Mouse (Mus musculus): ENCODE data around the gene Lifr. TPM values are rescaled to one million over a fixed set of nuclear protein-coding genes. Genes with fewer than 3 reads are reported as not detected.

The Lifr gene
- total RNA-seq, 2 experiments from 2014 or later: 47.8 to 56.1 TPM

DNA sequence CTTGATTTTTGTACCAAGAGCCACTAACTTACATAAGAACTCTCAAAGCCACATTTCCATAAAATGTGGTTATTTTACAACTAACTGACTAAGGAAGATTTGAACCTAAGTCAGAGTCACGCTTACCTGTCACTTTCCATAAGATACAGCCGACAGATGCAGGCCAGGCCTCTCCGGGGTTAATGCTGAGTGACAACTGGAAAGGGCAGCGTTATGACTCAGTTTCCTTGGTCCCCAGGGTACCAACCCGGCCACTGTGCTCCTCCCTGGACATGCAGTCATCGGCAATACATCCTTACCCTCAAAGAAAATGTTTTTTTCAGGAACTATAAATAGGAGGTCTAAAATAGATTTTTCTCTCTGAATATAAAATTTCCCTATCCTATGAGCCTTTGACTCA lies 109.9 kb downstream of the Lifr start:
- TF ChIP-seq CTCF (IDR thresholded peaks at IDR 0.05): no peak
- Histone ChIP-seq H3K4me3 (no peak overlapping the region), H3K27ac (no peak overlapping the region)
- intact Hi-C loops (cut with DNase I): no loop called here
- DNase-seq (ENCODE audit: extremely low spot score in 1 of 2, low spot score in 2 of 2): no peak

DNA sequence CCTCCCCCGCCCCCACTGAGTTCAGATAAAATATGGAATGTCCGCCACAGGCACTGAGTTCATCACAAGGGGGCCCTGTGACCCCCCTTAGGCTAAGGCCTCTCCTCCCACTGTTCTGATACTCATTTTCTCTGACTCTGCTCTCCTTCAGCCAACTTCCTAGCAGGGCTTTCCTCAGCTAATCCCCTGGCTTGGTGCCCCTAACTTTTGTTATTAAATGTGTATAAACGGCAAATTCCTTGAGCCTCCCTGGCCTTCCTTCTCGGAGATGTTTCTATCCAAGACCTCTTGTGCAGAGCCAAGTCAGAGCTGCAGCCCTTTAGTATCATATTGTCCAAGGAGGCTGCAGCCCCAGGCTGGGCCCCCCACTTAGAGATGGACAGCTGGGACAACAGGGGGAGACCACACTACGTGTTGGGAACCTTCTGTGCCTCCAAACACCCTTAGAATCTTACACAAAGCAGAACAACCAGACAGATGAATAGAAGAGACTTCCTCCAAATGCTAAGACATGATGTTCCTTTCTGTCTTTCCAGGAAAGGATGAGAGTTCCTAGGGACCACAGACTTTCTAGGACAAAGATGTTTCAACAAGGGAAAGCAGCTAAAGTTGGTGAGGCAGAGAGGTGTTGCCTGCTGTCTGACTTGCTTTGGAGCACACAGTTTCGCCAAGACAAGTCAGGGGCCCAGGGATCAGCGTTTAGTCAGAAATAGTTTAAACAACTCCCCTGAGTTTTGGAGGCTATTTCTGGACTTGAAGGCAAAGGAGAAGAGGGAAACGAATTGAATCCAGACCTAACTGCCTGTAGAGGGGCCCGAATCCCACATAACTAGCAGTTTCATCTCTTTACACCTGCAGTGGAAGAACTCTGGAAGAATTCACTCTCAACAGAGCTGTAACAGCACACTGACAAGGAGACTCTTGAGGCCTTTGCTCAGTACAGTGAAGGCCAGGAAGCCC lies 111.3 kb downstream of the Lifr start:
- TF ChIP-seq CTCF (IDR thresholded peaks at IDR 0.05): no peak
- Histone ChIP-seq H3K4me3 (no peak overlapping the region), H3K27ac (no peak overlapping the region)
- no peak for DNase-seq (ENCODE audit: extremely low spot score in 1 of 2, low spot score in 2 of 2)
- intact Hi-C loops (cut with DNase I): no loop called here

DNA sequence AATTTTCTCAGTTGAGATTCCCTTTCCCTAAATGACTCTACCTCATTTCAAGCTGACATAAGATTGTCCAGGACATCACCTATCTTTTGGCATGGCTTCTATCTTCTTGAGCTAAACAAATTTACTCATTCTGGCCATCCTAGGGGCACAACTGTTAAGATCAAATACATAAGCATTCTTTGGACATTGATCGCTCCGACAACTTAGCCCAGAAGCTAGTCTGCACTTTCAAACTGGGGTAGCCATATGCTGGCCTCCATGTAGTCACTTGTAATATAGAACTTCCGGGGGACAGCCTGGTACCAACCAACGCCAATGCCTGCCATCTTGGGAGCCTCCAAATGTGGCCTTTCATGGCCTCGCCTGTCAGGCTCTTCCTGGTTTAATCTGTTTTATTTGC lies 112.6 kb downstream of the Lifr start:
- intact Hi-C loops (cut with DNase I): no loop called here

DNA sequence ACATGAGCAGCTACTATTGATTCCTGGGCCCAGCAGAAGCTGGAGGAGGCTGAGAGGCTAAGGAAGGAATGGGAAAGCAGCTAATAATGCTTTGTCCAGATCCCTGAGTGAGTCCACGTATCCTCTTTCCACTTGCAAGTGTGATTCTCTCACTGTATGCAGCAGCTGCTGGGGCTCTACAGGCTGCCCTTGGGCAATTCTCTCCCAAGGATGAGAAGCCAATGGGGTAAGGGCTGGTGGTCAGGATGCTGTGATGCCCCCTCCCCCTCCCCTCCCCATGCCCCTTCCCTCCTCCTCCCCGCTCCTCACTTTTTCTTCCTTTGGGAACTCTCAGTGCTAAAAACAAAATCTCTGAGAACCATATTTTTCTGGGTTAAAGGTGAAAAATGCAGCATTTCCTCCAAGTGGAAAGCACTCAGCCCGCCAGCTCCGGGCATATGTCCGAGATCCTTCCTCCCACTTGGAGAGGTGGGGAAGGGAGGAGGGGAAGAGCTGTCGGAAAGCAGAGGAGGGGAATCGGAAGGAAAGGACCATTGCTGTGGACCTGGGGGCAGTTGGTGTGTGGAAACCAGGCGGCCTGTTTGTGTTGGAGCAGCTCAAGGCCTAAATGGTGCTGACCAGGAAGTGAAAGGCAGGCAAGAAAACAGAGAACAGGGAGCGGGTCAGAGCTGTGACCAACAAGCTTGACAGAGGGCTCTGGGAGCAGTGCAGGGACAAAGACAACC lies 113.4 kb downstream of the Lifr start:
- Histone ChIP-seq H3K4me3 (no peak overlapping the region), H3K27ac (no peak overlapping the region)
- intact Hi-C loops (cut with DNase I): no loop called here
- DNase-seq (ENCODE audit: extremely low spot score in 1 of 2, low spot score in 2 of 2): no peak
- no peak for TF ChIP-seq CTCF (IDR thresholded peaks at IDR 0.05)

More for the DNA sequence above, 112.6 kb downstream of the Lifr start:
- TF ChIP-seq CTCF (IDR thresholded peaks at IDR 0.05): no peak
- H3K27ac ChIP-seq: no peak overlapping the region
- H3K4me3 ChIP-seq: no peak overlapping the region
- DNase-seq (ENCODE audit: extremely low spot score in 1 of 2, low spot score in 2 of 2): no peak

DNA sequence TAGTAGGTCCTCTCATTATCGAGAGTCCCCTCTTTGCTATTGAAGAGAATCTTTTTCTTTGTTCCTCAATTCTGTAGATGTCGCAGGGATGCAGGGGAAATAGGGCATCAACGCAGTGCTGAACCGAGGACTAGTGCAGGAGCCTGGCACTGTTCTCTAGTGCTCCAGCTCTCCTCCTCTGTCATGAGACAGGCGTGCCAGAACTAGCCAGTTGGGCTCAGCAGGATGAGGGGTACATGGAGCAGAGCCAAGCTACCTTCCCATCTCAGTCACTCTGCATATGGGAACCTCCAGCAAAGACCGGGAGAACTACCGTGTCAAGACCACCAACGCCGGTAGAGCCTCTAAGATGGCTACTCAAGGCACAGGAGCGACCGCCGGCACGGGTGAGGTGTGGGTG lies 114.5 kb downstream of the Lifr start:
- no peak for DNase-seq (ENCODE audit: extremely low spot score in 1 of 2, low spot score in 2 of 2)
- Histone ChIP-seq H3K4me3 (no peak overlapping the region), H3K27ac (no peak overlapping the region)
- TF ChIP-seq CTCF (IDR thresholded peaks at IDR 0.05): no peak
- intact Hi-C loops (cut with DNase I): no loop called here

DNA sequence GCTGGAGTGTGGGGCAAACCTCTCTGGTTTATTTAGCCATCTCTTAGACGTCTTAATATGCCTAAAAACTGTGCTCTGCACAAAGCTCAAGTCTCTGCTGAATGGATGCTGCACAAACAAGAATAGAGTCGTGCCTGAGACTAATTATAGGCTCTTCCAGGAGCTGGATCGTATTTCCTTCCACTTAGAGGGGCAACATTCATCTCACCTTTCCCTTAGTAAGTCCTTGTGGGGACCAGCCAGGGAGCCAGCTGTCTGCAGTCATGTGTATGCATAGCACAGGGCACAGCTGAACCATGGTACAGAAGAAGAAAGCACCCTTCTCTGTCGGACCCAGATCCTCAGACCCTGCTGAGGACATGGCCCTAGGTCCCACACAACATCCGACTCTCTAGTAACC lies 115.7 kb downstream of the Lifr start:
- H3K27ac ChIP-seq: no peak overlapping the region
- DNase-seq (ENCODE audit: extremely low spot score in 1 of 2, low spot score in 2 of 2): no peak
- no peak overlapping the region for H3K4me3 ChIP-seq
- no peak for TF ChIP-seq CTCF (IDR thresholded peaks at IDR 0.05)
- intact Hi-C loops (cut with DNase I): no loop called here

DNA sequence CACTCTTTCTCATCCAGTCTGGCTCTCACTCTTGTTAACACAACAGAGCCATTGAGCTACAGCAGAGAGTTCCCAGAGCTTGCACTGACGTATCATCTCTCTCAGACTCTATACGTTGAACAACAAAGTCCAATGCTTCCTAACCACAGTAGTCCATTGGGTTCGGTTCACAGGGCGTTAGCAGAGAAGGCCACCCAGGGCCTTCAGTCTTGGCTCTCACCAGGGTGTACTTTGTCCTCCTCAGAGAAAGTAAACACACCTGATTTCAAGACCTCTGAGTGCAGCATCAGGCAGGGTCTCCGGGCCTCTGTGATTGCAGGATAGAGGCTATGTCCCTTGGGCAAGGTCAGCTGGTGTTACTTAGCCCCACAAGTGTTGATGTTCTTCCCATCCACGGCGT lies 116.9 kb downstream of the Lifr start:
- no peak for TF ChIP-seq CTCF (IDR thresholded peaks at IDR 0.05)
- H3K27ac ChIP-seq: no peak overlapping the region
- intact Hi-C loops (cut with DNase I): no loop called here
- no peak for DNase-seq (ENCODE audit: extremely low spot score in 1 of 2, low spot score in 2 of 2)
- H3K4me3 ChIP-seq: no peak overlapping the region

DNA sequence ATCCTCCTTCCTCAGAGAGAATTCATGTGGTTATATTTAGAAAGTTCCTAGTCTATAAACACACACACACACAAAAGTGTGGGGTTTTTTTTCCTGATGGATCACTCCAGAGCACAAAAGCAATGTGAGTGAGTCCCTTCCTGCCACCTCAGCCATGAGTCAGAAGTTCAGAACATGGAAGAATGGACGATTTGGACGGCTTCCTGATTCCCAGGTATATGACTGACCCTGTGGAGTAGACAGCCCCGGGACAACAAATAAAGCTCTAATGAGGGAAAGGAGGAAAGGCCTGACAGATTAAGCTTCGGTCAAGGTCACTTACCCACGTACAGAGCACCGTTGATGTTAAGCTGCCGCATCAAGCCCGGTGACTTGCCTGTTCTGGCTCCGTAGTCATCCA lies 117.8 kb downstream of the Lifr start:
- H3K27ac ChIP-seq: no peak overlapping the region
- TF ChIP-seq CTCF (IDR thresholded peaks at IDR 0.05): no peak
- H3K4me3 ChIP-seq: no peak overlapping the region
- no peak for DNase-seq (ENCODE audit: extremely low spot score in 1 of 2, low spot score in 2 of 2)
- intact Hi-C loops (cut with DNase I): no loop called here

DNA sequence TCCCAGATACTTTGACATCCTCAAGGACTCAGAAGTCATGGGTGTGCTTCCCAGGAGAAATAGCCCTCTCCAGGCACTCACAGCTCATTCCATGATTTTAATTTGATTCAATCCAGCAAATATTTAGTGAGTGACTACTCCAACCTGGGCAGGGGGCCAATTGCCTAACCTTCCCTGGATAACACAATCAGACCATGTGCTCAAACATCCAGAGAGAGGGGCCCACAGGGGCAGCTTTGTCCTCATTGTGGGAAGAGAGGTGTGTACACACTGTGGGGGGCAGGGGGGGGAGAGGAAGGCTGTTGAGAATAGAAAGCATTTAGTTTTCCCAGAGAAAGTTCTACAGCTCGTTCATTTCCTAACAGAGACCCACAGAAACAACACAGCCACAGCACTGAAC lies 123.3 kb downstream of the Lifr start:
- no peak overlapping the region for H3K27ac ChIP-seq
- TF ChIP-seq CTCF (IDR thresholded peaks at IDR 0.05): no peak
- H3K4me3 ChIP-seq: no peak overlapping the region
- intact Hi-C loops (cut with DNase I): no loop called here
- DNase-seq (ENCODE audit: extremely low spot score in 1 of 2, low spot score in 2 of 2): no peak

DNA sequence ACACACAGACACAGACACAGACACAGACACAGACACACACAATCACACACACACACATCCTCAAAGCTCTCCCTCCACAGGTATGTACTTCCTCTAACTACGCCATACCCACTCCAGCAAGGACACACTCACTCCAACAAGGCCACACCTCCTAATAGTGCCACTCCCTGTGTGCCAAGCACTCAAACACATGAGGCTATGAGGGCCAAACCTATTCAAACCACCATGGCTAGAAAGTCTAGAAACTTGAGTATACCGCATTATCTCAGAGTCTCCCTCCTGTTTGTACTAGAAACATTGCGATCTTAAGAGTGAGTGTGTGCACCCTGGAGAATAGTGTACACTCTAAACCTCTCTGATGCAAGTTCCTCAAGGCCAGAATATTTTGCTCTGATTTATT lies 125.4 kb downstream of the Lifr start:
- DNase-seq (ENCODE audit: extremely low spot score in 1 of 2, low spot score in 2 of 2): no peak
- intact Hi-C loops (cut with DNase I): no loop called here
- no peak for TF ChIP-seq CTCF (IDR thresholded peaks at IDR 0.05)
- Histone ChIP-seq H3K27ac (no peak overlapping the region), H3K4me3 (no peak overlapping the region)

DNA sequence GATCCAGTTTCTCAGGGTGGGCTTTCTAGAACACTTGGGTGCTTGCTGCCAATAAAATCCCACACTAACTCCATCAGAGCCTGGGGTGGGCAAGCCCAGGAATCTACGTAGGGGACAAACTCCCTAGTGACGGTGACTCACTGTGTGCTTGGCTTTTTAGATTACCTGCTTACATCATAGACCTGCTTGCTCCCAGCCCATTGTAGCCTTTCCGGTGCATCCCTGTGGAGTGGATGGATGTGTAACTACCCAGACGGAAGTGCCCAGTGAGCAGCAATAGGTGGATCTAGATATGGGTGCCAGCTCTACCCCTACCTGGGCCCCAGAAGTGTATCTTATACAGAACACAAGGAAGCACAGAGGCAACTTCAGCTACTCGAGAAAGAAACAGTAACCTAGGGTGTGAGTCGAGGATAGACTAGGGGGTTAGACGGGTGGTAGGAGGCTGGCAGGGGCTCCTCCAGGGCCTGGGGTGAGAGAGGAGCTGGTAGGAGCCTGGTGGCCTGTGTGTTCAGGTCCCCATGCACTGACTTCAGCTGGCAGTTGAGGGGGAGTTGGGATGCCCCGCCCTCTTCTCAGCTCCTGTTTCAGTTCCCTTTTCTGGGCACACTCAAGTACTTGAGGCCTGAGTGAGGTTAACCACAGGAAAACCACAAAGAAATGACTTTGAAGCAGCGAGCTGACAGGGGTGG lies 126.3 kb downstream of the Lifr start:
- intact Hi-C loops (cut with DNase I): no loop called here
- no peak for DNase-seq (ENCODE audit: extremely low spot score in 1 of 2, low spot score in 2 of 2)
- Histone ChIP-seq H3K4me3 (no peak overlapping the region), H3K27ac (no peak overlapping the region)
- no peak for TF ChIP-seq CTCF (IDR thresholded peaks at IDR 0.05)

DNA sequence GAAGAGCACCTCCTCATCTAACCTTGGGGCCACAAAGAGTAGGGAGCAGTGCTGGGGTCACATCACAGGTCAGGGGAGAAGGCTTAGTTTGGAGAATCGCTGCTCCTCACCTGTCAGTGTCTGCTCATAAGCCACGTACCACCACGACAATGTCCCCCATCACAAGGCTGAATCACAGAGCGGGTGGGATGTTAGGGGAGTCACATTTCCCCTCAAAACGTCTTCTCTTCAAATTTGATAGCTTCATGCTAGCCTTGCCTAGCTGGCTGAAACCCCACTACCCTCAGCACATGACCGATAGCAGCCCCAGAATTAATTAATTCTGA lies 126.8 kb downstream of the Lifr start:
- H3K27ac ChIP-seq: no peak overlapping the region
- intact Hi-C loops (cut with DNase I): no loop called here
- no peak for DNase-seq (ENCODE audit: extremely low spot score in 1 of 2, low spot score in 2 of 2)
- no peak overlapping the region for H3K4me3 ChIP-seq
- TF ChIP-seq CTCF (IDR thresholded peaks at IDR 0.05): no peak
